Mouse (Mus musculus) gastrocnemius, postnatal 14 days (tissue): Measurements from ENCODE around the gene Tmem8. TPM values are rescaled to one million over a fixed set of nuclear protein-coding genes. Genes with fewer than 3 reads are reported as not detected.
"Not testable (repeated sequence)": the region's sequence is repeated elsewhere in the genome, so short reads cannot be mapped to it uniquely, and the experiment has no call there.

Experiments
- DNase-seq: peaks from one replicate; pipeline ENCODE4 v3.0.0; 2021; ENCODE audit warnings: mixed read lengths
- intact Hi-C: fragments of 180-260 bp; cut with DNase I; formaldehyde crosslinking; loops from one replicate; pipeline ENCODE4 v1.15.1; 2025; ENCODE audit warnings: low total_unique reads
- total RNA-seq, 2 experiments: library from RNA; stranded (reverse); gene quantifications; 2 replicates each; pipeline ENCODE4 v1.2.3; 2021

Tmem8 gene
- total RNA-seq, 2 experiments from 2014 or later = 0.80 to 1.3 TPM

DNA sequence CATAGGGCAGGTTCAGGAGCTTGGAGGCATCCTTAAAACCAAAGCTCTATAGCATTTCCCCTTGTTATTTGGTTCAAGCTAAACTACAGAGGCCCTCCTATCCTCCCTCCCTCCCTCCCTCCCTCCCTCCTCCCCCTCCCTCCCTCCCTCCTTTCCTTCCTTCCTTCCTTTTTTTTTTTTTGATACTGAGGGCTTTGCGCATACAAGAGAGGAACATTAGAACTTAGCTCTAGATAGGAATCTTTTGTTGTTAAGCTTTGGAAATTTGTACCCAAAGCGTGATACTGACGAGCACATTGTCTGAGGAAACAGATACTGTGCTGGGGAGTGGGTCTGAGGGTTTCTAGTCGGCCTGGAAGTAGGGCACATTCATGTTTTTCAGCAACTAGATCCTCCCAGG, 7.5 kb upstream of the Tmem8 start:
- intact Hi-C loops = no loop called here
- DNase-seq = no peak

DNA sequence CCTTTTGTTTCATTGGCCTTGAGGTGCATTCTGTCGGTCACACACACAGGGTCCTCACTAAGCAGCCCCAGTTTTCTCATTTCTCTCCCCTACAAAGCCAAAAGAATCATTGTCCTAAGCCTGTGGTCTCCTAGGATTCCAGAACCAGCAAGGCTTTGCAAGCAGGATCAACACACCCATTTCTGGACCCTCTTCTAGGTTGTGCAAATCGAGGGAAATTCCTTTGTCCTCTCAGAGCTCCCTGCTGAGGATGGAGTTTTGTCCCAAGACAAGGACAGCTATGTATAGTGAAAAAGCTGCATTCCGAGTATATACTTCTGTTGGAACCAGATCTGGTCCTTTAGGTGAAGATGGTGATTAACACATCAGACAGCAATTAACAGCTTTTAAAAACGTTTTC, 2.9 kb upstream of the Tmem8 start:
- intact Hi-C loops = no loop called here
- no peak for DNase-seq

DNA sequence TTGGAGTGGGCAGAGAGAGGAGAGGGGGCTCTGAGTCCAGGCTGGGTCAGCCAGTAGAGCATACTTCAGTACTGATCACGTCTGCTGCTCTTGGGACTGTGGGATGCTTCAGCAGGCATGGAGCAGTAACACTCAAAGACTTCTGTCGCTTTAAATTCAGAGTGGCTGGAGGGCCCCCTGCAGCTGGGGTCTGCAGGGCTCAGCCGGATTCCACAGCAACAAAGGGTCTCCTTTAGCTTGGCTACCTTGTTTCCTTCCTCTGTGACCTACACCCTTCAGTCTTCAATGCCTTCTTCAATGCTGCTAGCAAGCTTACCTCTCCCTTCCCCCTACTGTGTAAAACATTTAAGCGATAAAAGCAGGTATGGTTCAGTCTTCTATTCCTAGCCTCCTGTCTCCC, 2.1 kb upstream of the Tmem8 start:
- intact Hi-C loops = no loop called here

DNA sequence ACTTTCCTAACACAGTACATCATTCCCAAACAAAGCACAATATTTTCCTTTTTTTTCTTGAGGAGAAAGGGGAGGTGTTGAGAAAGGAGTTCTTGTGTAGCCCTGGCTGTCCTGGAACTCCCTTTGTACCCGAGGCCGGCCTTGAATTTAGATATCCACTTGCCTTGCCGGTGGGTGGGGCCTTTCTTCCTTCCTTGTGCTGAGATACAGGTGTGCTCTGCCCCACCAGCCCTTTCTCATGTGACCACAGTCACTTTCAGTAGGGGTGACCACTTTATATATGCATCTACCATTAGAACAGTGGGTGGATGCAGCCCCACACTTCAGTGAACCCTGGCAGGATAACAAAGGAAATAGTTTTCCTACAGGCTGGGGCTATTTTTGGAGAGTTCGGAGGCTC, 1.4 kb upstream of the Tmem8 start:
- no peak for DNase-seq
- intact Hi-C loops = no loop called here

More for the DNA sequence above, 2.1 kb upstream of the Tmem8 start:
- DNase-seq = no peak

DNA sequence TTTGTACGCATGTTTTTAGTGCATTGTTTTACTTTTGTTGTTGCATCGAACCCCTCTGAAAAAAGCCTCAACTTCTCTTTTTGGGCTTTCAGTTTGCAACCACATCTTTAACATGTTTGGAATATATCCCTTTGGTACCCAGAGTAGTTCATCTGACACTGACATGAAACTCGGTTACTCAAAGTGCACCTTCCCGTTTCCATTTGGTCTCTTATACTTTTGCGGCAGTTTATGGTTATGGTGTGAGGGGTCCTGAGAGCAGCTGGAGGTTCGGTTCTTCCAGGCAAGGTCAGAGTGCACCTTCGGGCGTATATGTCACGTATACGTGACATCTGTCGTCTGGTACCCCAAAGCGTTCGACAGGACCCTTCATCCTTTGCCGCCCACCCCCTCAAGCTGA, 348 bp upstream of the Tmem8 start:
- intact Hi-C loops = no loop called here
- DNase-seq = no peak

DNA sequence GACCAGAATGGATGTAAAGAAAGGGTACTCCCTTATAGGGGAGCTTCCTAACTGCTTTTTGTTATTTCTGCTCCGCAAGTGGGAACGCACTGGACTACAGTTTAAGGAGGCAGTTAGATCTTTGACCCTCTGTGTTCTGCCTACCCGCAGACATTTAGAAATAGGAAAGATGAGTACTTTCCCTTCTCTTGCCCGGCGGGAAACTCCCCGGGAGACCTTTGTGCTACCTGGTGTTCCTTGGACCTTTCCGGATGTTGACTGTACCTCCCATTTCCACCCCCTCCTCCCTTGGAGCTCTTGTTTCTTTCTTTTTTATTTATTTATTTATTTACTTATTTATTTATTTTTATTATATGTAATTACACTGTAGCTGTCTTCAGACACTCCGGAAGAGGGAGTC, 962 bp downstream of the Tmem8 start:
- DNase-seq = no peak
- intact Hi-C loops = no loop called here

DNA sequence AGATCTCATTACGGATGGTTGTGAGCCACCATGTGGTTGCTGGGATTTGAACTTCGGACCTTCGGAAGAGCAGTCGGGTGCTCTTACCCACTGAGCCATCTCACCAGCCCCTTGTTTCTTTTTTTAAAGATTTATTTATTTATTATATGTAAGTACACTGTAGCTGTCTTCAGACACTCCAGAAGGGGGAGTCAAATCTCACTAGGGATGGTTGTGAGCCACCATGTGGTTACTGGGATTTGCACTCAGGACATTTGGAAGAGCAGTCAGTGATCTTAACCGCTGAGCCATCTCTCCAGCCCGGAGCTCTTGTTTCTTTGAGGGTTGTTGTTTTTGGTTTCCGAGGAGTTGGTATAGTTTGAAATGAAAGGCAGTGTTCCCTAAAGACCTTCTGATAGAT, 1.4 kb downstream of the Tmem8 start:
- DNase-seq, intact Hi-C loops: not testable (repeated sequence)

DNA sequence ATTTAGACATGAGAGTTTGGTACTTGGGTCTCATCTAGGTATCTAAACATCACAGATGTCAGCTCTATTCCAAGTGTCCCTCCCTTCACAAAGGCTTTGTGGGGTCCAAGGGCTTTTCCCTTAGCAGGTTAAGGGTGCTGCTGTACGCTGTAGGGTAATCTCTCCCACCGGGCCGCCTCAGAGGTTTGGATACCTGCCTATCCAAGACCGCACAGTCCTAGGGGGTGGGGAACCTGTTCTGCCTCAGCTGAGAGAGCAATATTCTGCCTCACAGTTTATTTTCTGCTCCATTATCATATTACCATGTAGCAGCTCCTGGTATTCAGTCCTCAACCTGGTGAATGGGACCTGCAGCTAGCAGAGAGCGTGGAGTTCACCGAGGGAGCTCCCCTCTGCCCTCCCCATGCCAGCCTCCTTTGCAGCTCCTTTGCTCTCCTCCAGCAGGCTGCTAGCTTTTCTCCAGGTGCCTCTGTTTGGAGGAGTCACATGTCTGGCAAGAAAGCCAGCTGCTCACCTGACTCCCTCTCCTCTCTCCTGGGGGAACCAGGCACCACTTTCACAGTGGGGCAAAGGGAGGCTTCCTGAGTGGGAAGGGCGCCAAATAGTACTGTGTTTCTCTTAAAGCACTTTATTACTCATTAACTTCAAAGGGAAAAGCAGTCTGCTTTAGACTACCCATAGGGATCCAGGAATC, 2.3 kb downstream of the Tmem8 start:
- intact Hi-C loops = no loop called here

DNA sequence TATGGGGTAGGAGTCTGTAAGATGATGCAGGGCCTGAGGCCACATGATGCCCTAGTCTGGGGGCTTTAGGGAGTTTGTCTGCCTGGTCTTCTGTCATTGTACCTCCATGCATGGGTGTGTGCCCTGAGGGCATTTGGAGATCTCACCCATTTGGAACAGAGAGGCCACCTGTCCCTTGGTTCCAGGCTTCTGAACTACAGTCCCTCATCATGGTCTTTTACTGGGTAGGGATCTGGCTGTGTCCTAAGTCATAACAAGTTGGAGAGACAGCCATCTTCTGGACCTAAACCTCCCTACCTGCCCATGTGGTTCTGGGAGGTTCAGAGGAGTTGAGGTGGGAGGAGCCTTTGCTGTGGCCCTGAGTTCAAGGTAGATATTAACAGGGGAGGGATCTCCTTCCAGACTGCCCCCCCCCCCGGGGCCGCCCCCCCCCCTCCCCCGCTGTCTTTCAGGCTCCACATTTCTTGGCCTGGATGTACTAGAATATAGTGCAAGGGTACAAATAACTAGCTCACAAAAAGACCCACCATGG, 2.9 kb downstream of the Tmem8 start:
- intact Hi-C loops = no loop called here
- no peak for DNase-seq

More for the DNA sequence above, 2.3 kb downstream of the Tmem8 start:
- no peak for DNase-seq

DNA sequence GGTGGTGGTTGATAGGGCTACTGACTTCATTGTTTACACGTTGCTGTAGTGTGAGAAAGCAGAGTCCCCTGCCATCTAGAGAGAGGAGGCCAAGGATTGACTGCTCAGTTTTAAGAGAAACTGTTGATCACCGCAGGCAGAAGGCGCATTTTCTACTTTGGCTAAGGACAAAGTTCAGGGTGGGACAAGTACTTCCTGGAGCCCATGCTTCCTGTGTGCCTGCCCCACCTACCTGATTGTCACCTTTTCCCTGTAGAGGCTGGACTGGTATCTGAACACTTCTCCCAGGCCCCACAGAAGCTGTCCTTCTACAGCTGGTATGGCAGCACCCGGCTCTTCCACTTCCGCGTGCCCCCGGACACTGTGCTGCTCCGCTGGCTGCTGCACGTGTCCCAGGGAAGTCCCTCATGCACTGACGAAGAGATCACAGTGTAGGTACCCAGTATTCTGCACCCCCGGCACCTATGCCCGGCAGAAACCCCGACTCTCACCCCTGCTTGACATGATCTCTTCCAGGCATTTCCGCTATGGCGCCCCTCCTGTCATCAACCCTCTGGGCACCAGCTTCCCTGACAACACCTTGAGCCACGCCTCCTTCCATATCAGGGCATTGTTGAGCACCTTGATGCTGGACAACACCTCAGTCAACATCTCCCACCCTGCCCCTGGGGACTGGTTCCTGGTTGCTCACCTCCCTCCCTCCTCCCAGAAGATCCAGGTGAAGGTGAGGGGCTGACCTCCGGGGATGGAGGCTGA, 3.6 kb downstream of the Tmem8 start:
- intact Hi-C loops = no loop called here
- no peak for DNase-seq

DNA sequence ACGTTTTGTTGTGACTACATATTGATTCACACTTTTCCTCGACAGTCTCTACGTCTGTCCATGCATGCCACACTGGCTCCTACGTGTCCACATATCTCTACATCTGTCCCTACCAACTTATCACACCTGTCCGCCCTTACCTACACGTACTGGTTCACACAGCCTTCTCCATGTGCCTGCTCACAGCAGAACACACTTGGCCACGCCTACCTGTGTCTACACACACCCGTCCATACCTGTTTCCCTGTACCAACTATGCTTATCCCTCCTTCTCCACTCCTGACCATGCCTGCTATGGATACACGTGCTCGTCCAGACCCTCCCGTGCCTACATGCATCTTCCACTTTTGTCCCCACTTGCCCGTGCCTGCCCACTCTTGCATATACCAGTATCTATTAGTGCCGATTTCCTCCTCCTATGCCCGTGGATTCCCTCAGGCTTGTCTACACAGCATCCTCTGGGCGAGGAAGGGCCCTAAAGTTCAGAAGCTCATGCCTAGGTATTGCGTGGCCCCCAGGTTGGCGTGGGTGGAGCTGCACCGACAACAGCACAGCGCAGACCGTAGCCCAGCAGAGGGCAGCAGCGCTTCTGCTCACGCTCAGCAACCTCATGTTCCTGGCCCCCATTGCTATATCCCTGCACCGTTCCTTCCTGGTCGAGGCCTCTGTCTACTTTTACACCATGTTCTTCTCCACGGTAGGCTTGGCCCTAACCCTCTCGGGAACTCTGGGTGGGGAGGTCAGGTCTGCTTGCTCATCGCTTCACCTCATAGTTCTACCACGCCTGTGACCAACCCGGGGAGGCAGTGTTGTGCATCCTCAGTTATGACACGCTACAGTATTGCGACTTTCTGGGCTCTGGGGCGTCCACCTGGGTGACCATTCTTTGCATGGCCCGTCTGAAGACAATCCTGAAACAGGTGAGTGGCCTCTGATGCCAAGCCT, 6.9 kb downstream of the Tmem8 start:
- intact Hi-C loops = no loop called here
- DNase-seq = peak; percentile 52

DNA sequence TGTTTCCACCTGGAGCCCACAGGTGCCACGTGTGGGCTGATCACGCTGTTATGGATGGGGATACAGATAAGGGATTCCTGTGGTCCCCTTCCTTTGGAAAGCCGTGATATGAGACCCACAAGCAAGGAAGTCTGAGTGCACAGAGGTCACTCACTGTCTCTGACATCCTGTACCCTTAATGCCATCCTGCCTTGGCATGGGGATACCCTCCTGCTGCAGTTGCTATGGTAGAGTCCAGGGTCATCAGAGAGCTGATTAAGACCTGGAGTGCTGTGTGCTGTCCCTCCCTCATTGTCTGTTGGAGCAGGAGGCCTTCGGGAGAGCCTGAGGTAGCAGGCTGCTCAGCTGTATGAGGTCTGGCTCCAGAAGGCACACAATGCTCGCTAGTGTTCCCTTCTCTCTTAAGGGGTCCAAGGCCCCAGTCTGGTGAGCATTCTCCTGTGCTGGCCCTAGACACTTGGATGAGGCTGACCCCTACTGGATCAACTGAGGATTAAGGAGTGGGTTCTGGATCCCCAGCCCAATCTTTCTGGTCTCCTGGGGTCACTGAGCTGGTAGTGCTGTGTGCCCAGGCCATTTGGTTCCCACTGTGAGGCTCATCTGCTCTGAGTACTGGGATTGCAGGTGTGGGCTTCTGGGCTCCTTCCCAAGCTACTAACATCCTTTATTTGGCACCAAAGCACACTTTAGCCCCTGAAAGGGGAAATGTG, 9.5 kb downstream of the Tmem8 start:
- intact Hi-C loops = no loop called here
- no peak for DNase-seq

DNA sequence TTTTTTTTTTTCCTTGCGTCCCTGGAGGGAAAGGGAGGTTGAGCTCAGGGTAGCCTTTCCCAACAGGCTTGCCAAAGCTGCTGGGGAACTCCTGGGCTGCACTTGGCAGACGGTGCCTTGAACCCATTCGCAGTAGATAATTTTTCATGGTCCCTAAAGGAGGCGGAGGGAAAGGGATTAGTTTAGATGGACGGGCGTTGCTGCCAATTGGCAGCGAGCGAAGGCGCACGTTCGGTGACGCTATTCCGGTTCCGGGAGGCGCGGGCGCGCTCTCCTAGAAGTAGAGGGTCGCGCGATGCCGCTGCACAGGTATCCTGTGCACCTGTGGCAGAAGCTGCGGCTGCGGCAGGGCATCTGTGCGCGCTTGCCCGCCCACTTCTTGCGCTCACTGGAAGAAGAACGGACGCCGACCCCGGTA, 10.2 kb downstream of the Tmem8 start, which contains the start of gene Mrpl28:
Gene Mrpl28 (plus strand): TSS at position 234 of the 418 bp plus-strand sequence.
- intact Hi-C loops = no loop called here
- DNase-seq = peak; percentile 94

DNA sequence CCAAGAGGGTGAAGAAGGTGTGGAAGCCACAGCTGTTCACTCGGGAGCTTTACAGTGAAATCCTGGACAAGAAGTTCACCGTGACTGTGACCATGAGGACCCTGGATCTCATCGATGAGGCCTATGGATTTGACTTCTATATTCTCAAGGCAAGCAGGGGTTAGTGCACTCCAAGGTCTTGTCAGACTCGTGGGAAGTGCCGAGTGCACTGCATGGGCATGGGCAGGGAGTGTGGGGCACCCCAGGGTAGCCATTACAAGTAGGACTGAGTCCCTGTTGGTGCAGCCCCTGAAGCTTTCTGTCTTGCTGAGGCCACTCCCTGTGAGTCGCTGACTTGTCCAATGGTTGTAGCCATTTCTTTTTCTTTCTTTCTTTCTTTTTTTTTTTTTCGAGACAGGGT, 11.5 kb downstream of the Tmem8 start:
- intact Hi-C loops = no loop called here
- no peak for DNase-seq

DNA sequence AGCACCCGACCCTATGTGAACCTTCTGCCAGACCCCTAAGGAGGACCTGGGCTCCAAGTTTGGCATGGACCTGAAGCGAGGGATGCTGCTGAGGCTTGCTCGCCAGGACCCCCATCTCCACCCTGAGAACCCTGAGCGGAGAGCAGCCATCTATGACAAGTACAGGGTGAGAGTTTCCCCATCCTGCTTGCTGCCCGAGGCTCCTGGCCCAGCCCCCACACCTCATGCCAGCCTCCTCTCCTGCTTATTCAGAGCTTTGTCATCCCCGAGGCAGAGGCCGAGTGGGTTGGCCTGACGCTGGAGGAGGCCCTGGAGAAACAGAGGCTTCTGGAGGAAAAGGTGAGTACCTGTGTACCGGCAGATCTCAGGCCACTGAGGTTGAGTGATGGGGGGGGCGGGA, 12.1 kb downstream of the Tmem8 start:
- no peak for DNase-seq
- intact Hi-C loops = no loop called here

DNA sequence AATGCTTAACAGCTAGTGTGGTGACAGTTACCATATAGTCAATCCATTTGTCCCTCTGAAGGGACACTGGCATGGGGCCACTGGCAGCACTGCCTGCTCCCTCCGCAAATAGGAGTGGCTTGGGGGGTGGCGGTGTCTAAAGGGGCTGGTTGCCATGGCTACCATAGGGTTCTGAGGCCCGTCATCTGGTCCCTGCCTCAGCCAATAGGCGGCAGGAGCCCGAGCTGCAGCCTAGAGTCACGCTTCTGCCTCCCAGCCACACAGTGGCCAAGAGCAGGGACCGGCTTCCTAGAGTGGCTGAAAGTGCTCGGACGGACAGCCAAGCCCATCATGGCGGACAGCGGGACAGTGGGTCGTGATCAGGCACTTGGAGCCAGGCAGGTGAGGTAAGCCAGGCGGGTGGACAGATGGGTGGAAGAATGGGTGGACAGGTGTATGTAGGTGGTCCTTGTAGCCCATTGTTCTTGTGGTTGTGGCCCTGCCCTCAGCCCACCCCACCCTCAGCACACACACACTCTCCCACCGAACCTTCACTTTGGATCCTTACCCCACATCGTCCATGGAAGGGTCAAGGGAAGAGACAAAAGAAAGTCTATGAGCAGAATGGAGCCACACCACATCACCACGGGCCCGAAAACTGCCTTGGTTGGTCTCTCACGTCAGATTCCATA, 18.1 kb downstream of the Tmem8 start:
- no peak for DNase-seq
- intact Hi-C loops = loop anchor here (10.0 kb wide), 1 partner anchor 114 kb away; the partner anchor contains the start of gene Fam234a

DNA sequence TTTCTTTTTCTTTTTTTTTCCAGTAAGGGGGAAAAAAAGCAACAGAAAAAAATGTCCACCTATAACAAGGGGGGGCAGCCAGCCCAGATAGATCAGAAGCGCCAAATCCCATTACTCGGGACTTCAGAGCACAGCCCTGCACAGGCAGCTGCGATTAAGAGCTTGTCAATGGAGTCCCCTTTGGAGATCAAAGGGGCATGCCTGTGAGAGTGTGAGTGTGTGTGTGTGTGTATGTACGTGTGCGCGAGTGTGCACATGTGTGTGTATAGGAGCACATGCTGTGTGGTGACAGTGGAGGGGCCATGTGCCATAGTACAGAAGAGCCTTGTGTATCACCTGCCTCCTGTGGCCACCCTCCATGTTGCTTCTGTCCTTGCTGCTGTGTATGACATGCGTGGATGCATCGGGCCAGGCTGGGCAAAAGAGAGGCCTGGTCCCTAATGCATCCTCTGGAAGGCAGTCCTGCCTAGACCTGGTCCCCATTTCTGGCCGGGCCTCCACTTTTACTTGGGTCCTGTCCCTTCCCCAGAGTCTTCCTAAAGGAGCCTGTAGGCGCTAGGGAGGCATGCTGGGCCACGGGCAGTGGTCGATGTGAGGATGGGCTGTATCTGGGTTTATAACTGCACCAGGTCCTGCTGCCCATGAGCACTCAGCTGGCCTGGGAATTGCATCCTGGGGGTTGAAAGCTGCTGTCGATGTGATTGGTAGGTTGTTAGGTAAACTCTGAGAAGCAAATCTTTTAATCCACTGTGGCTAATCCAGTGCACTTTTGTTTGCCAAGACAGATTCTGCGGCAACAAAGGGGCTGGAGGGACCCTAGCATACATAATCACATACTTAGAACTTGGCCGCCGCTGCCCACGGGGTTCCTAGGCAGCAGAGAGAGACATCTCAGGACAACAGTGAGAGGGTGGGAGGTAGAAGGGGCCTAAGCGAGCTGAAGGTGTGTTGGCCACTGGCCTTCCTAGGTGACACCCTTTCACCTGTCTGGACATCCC, 19.1 kb downstream of the Tmem8 start:
- no peak for DNase-seq
- intact Hi-C loops = loop anchor here (10.0 kb wide), 1 partner anchor 113 kb away; the partner anchor contains the start of gene Fam234a
